Mouse (Mus musculus) myocyte (in vitro differentiated cells): ENCODE measurements around the gene Faim. TPM values are rescaled to one million over a fixed set of nuclear protein-coding genes. Genes with fewer than 3 reads are reported as not detected.
A peak's percentile ranks its signal among the peaks of the same experiment; 100 is the strongest.

ENCODE experiments used
- H3K27me3 ChIP-seq: one replicate; pipeline ENCODE4 v1.6.1; 2011; ENCODE audit not compliant: control insufficient read depth, insufficient read depth, insufficient read length
- H3K36me3 ChIP-seq: one replicate; pipeline ENCODE4 v1.6.1; 2011; ENCODE audit not compliant: control insufficient read depth, insufficient read depth
- H3K4me2 ChIP-seq: one replicate; pipeline ENCODE4 v1.6.1; 2011; ENCODE audit warnings: low read depth, control low read depth
- H3K4me3 ChIP-seq: one replicate; pipeline ENCODE4 v1.5.1; 2011; ENCODE audit warnings: mild to moderate bottlenecking, control low read depth, moderate library complexity
- H3K79me2 ChIP-seq: one replicate; pipeline ENCODE4 v1.6.1; 2011; ENCODE audit not compliant: control insufficient read depth, insufficient read depth
- H3ac ChIP-seq: one replicate; pipeline ENCODE4 v1.6.1; 2011; ENCODE audit not compliant: control insufficient read depth, insufficient read length
- CEBPB ChIP-seq: IDR thresholded peaks from 2 replicates; pipeline ENCODE4 v1.6.1; 2011; ENCODE audit warnings: mild to moderate bottlenecking, moderate library complexity; ENCODE audit not compliant: poor library complexity, insufficient read depth, severe bottlenecking
- E2F4 ChIP-seq: IDR thresholded peaks from one replicate; pipeline ENCODE4 v1.6.1; 2011; ENCODE audit warnings: mild to moderate bottlenecking, control low read depth, moderate library complexity; ENCODE audit not compliant: insufficient read depth
- MAX ChIP-seq: IDR thresholded peaks from one replicate; pipeline ENCODE4 v1.6.1; 2011; ENCODE audit warnings: low read depth, mild to moderate bottlenecking, control low read depth
- MYOD1 ChIP-seq, 3 experiments: IDR thresholded peaks; one replicate each; pipeline ENCODE4 v1.6.1; 2011; ENCODE audit warnings: control low read depth in 2 of 3, low read depth in 2 of 3, mild to moderate bottlenecking in 2 of 3, moderate library complexity in 1 of 3; ENCODE audit not compliant: insufficient read length in 2 of 3, control insufficient read depth in 1 of 3
- MYOG ChIP-seq, 3 experiments: IDR thresholded peaks; one replicate each; pipeline ENCODE4 v1.6.1; 2011; ENCODE audit warnings: control low read depth in 2 of 3, low read depth in 2 of 3, mild to moderate bottlenecking in 2 of 3; ENCODE audit not compliant: insufficient read length in 2 of 3, control insufficient read depth in 1 of 3, insufficient read depth in 1 of 3
- POLR2A ChIP-seq: IDR thresholded peaks from one replicate; pipeline ENCODE4 v1.6.1; 2011; ENCODE audit warnings: low read depth, mild to moderate bottlenecking, control low read depth, moderate library complexity; ENCODE audit not compliant: insufficient read length
- POLR2AphosphoS2 ChIP-seq: IDR thresholded peaks from one replicate; pipeline ENCODE4 v1.6.1; 2011; ENCODE audit warnings: low read depth, control low read depth; ENCODE audit not compliant: insufficient read length
- REST ChIP-seq: IDR thresholded peaks from one replicate; pipeline ENCODE4 v1.6.1; 2011; ENCODE audit warnings: mild to moderate bottlenecking, control low read depth, moderate library complexity; ENCODE audit not compliant: insufficient read depth, insufficient read length
- SRF ChIP-seq: IDR thresholded peaks from one replicate; pipeline ENCODE4 v1.6.1; 2011; ENCODE audit warnings: low read depth; ENCODE audit not compliant: control insufficient read depth, insufficient read length
- TCF12 ChIP-seq: IDR thresholded peaks from one replicate; pipeline ENCODE4 v1.6.1; 2011; ENCODE audit warnings: mild to moderate bottlenecking, control low read depth; ENCODE audit not compliant: poor library complexity, insufficient read depth, severe bottlenecking
- TCF3 ChIP-seq: IDR thresholded peaks from one replicate; pipeline ENCODE4 v1.6.1; 2011; ENCODE audit warnings: low read depth, control low read depth; ENCODE audit not compliant: insufficient read length
- USF1 ChIP-seq: IDR thresholded peaks from one replicate; pipeline ENCODE4 v1.6.1; 2011; ENCODE audit warnings: low read depth, mild to moderate bottlenecking, control low read depth, moderate library complexity
- polyA plus RNA-seq: library from polyadenylated mRNA; unstranded; fragments of >200 nt; fragmentation: generic; extraction: Trizol; gene quantifications from one replicate; pipeline ENCODE4 v1.2.1, GENCODE M21; 2012; ENCODE audit warnings: missing spikeins

Gene Faim
- polyA plus RNA-seq, 1 experiment, result 17.3 TPM

- TF ChIP-seq SRF (no peak), POLR2AphosphoS2 (no peak), POLR2A (no peak), MYOD1 (IDR thresholded peaks at IDR 0.05; ENCODE audit: control insufficient read depth in 1 of 3, insufficient read length in 2 of 3, low read depth in 2 of 3) (no peak), MYOG (IDR thresholded peaks at IDR 0.05; ENCODE audit: control insufficient read depth in 1 of 3, insufficient read depth in 1 of 3, insufficient read length in 2 of 3, low read depth in 2 of 3) (no peak), E2F4 (no peak), TCF12 (no peak), REST (no peak), USF1 (no peak), CEBPB (no peak), MAX (no peak), TCF3 (no peak)
- peaks cover 12% of the 10 kb centered on the region for H3K27me3 ChIP-seq
Observed at GRCm38 (mm10) chr9:99021751-99022150, 35.6 kb downstream of the Faim start.

GRCm38 (mm10) chr9:99032031-99032430 lies 45.9 kb downstream of the Faim start:
- Histone ChIP-seq H3K79me2 (no peaks in the 10 kb centered on the region), H3K27me3 (peaks cover 4% of the 10 kb centered on the region), H3K4me2 (no peak overlapping the region)

More at GRCm38 (mm10) chr9:99021751-99022150, 35.6 kb downstream of the Faim start:
- no peak overlapping the region for H3K4me2 ChIP-seq
- H3K79me2 ChIP-seq, result no peaks in the 10 kb centered on the region
- H3ac ChIP-seq, result no peak overlapping the region
- H3K36me3 ChIP-seq, result no peaks in the 10 kb centered on the region
- no peak overlapping the region for H3K4me3 ChIP-seq

GRCm38 (mm10) chr9:99034111-99034510 lies 47.9 kb downstream of the Faim start:
- H3ac ChIP-seq, result no peak overlapping the region
- no peak overlapping the region for H3K4me2 ChIP-seq
- H3K79me2 ChIP-seq, result no peaks in the 10 kb centered on the region
- no peak for TF ChIP-seq CEBPB
- TF ChIP-seq TCF12, result no peak
- no peak for TF ChIP-seq MYOG (IDR thresholded peaks at IDR 0.05; ENCODE audit: control insufficient read depth in 1 of 3, insufficient read depth in 1 of 3, insufficient read length in 2 of 3, low read depth in 2 of 3)
- no peak for TF ChIP-seq TCF3
- no peak for TF ChIP-seq REST
- TF ChIP-seq MAX, result no peak
- no peak for TF ChIP-seq MYOD1 (IDR thresholded peaks at IDR 0.05; ENCODE audit: control insufficient read depth in 1 of 3, insufficient read length in 2 of 3, low read depth in 2 of 3)
- no peak for TF ChIP-seq POLR2AphosphoS2
- no peak for TF ChIP-seq USF1
- no peak for TF ChIP-seq POLR2A
- TF ChIP-seq SRF, result no peak
- TF ChIP-seq E2F4, result no peak
- peaks cover 2% of the 10 kb centered on the region for H3K27me3 ChIP-seq
- no peak overlapping the region for H3K4me3 ChIP-seq
- H3K36me3 ChIP-seq, result no peaks in the 10 kb centered on the region

More at GRCm38 (mm10) chr9:99032031-99032430, 45.9 kb downstream of the Faim start:
- Histone ChIP-seq H3ac (no peak overlapping the region), H3K4me3 (no peak overlapping the region), H3K36me3 (no peaks in the 10 kb centered on the region)
- TF ChIP-seq POLR2AphosphoS2, result no peak
- TF ChIP-seq SRF, result no peak
- no peak for TF ChIP-seq MYOG (IDR thresholded peaks at IDR 0.05; ENCODE audit: control insufficient read depth in 1 of 3, insufficient read depth in 1 of 3, insufficient read length in 2 of 3, low read depth in 2 of 3)
- no peak for TF ChIP-seq POLR2A
- TF ChIP-seq USF1, result no peak
- TF ChIP-seq MAX, result no peak
- TF ChIP-seq TCF3, result no peak
- TF ChIP-seq MYOD1 (IDR thresholded peaks at IDR 0.05; ENCODE audit: control insufficient read depth in 1 of 3, insufficient read length in 2 of 3, low read depth in 2 of 3), result no peak
- TF ChIP-seq CEBPB, result no peak
- TF ChIP-seq TCF12, result no peak
- TF ChIP-seq E2F4, result no peak
- no peak for TF ChIP-seq REST

GRCm38 (mm10) chr9:99035575-99035974 lies 49.4 kb downstream of the Faim start, which contains the start of gene Gm1123:
TSS of gene Gm1123 (minus strand) at chr9:99035715.
- Histone ChIP-seq H3K4me3 (no peak within 1 kb of the TSS), H3ac (no peak within 1 kb of the TSS), H3K4me2 (no peak within 1 kb of the TSS), H3K27me3 (no peaks in the 10 kb centered on the region), H3K36me3 (no peaks in the 10 kb centered on the region), H3K79me2 (no peaks in the 10 kb centered on the region)
- no peak for TF ChIP-seq TCF3
- no peak for TF ChIP-seq E2F4
- TF ChIP-seq SRF, result no peak
- no peak for TF ChIP-seq REST
- TF ChIP-seq USF1, result no peak
- TF ChIP-seq MAX, result no peak
- no peak for TF ChIP-seq CEBPB
- no peak for TF ChIP-seq POLR2A
- no peak for TF ChIP-seq TCF12
- no peak for TF ChIP-seq POLR2AphosphoS2
- TF ChIP-seq MYOG (IDR thresholded peaks at IDR 0.05; ENCODE audit: control insufficient read depth in 1 of 3, insufficient read depth in 1 of 3, insufficient read length in 2 of 3, low read depth in 2 of 3), result no peak
- TF ChIP-seq MYOD1 (IDR thresholded peaks at IDR 0.05; ENCODE audit: control insufficient read depth in 1 of 3, insufficient read length in 2 of 3, low read depth in 2 of 3), result no peak

GRCm38 (mm10) chr9:99041994-99042393 lies 55.8 kb downstream of the Faim start:
- no peaks in the 10 kb centered on the region for H3K79me2 ChIP-seq
- TF ChIP-seq SRF (no peak), CEBPB (no peak), MYOD1 (IDR thresholded peaks at IDR 0.05; ENCODE audit: control insufficient read depth in 1 of 3, insufficient read length in 2 of 3, low read depth in 2 of 3) (peak in 1 of 3 experiments; percentile 3), MYOG (IDR thresholded peaks at IDR 0.05; ENCODE audit: control insufficient read depth in 1 of 3, insufficient read depth in 1 of 3, insufficient read length in 2 of 3, low read depth in 2 of 3) (peak in 1 of 3 experiments; percentile 64)
- no peak overlapping the region for H3ac ChIP-seq
- peaks cover 3% of the 10 kb centered on the region for H3K36me3 ChIP-seq
- H3K4me3 ChIP-seq, result no peak overlapping the region
- no peak overlapping the region for H3K4me2 ChIP-seq
- H3K27me3 ChIP-seq, result no peaks in the 10 kb centered on the region
